Mouse (Mus musculus) myocyte (in vitro differentiated cells): Measurements from ENCODE around the gene Fgd3.

Experiments
- CEBPB ChIP-seq: IDR thresholded peaks from 2 replicates; pipeline ENCODE4 v1.6.1; 2011; ENCODE audit warnings: mild to moderate bottlenecking, moderate library complexity; ENCODE audit not compliant: poor library complexity, insufficient read depth, severe bottlenecking
- E2F4 ChIP-seq: IDR thresholded peaks from one replicate; pipeline ENCODE4 v1.6.1; 2011; ENCODE audit warnings: mild to moderate bottlenecking, control low read depth, moderate library complexity; ENCODE audit not compliant: insufficient read depth
- MAX ChIP-seq: IDR thresholded peaks from one replicate; pipeline ENCODE4 v1.6.1; 2011; ENCODE audit warnings: low read depth, mild to moderate bottlenecking, control low read depth
- MYOD1 ChIP-seq, 3 experiments: IDR thresholded peaks; one replicate each; pipeline ENCODE4 v1.6.1; 2011; ENCODE audit warnings: control low read depth in 2 of 3, low read depth in 2 of 3, mild to moderate bottlenecking in 2 of 3, moderate library complexity in 1 of 3; ENCODE audit not compliant: insufficient read length in 2 of 3, control insufficient read depth in 1 of 3
- MYOG ChIP-seq, 3 experiments: IDR thresholded peaks; one replicate each; pipeline ENCODE4 v1.6.1; 2011; ENCODE audit warnings: control low read depth in 2 of 3, low read depth in 2 of 3, mild to moderate bottlenecking in 2 of 3; ENCODE audit not compliant: insufficient read length in 2 of 3, control insufficient read depth in 1 of 3, insufficient read depth in 1 of 3
- POLR2A ChIP-seq: IDR thresholded peaks from one replicate; pipeline ENCODE4 v1.6.1; 2011; ENCODE audit warnings: low read depth, mild to moderate bottlenecking, control low read depth, moderate library complexity; ENCODE audit not compliant: insufficient read length
- POLR2AphosphoS2 ChIP-seq: IDR thresholded peaks from one replicate; pipeline ENCODE4 v1.6.1; 2011; ENCODE audit warnings: low read depth, control low read depth; ENCODE audit not compliant: insufficient read length
- REST ChIP-seq: IDR thresholded peaks from one replicate; pipeline ENCODE4 v1.6.1; 2011; ENCODE audit warnings: mild to moderate bottlenecking, control low read depth, moderate library complexity; ENCODE audit not compliant: insufficient read depth, insufficient read length
- SRF ChIP-seq: IDR thresholded peaks from one replicate; pipeline ENCODE4 v1.6.1; 2011; ENCODE audit warnings: low read depth; ENCODE audit not compliant: control insufficient read depth, insufficient read length
- TCF12 ChIP-seq: IDR thresholded peaks from one replicate; pipeline ENCODE4 v1.6.1; 2011; ENCODE audit warnings: mild to moderate bottlenecking, control low read depth; ENCODE audit not compliant: poor library complexity, insufficient read depth, severe bottlenecking
- USF1 ChIP-seq: IDR thresholded peaks from one replicate; pipeline ENCODE4 v1.6.1; 2011; ENCODE audit warnings: low read depth, mild to moderate bottlenecking, control low read depth, moderate library complexity

DNA sequence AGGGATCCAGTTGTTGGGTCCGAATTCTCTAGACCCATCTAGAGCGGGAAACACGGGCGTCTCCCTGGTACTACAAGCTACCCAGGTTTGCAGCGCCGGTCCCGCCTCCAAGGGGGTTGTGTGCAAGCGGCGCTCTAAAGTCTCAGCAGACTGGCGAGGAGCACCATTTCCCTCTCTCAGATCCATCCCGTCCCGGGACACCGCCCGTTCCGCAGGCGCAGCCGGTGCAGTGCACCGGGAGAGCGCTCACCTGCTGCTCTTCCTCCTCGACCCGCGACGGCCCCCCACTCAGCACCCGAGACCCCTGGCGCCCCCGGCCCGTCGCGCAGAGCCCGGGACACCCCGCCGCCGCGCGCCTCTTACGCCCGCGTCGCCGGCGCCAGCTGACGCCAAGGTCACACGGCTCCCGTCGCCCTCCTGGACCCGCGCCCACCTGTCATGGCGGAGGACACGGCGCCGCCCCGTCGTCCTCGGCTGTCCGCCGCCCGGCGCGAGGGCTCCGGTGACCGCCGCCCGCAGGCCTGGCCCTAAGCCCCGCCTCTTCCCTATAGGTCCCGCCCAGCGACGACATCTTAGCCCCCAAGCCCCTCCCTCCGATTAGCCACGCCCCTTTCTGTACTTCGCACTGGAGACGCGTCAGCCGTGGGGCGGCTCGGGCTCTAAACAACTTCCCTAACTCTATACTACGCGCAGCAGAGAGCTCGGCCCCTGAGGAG lies 104.4 kb downstream of the Fgd3 start, which contains the start of gene Card19:
- TF ChIP-seq POLR2A = peak; percentile 90
- TF ChIP-seq USF1 = no peak
- no peak for TF ChIP-seq MAX
- TF ChIP-seq MYOD1 (IDR thresholded peaks at IDR 0.05; ENCODE audit: control insufficient read depth in 1 of 3, insufficient read length in 2 of 3, low read depth in 2 of 3) = peak in 2 of 3 experiments; percentile 64 to 86
- TF ChIP-seq E2F4 = no peak
- no peak for TF ChIP-seq REST
- TF ChIP-seq POLR2AphosphoS2 = peak; percentile 85
- no peak for TF ChIP-seq TCF12
- TF ChIP-seq MYOG (IDR thresholded peaks at IDR 0.05; ENCODE audit: control insufficient read depth in 1 of 3, insufficient read depth in 1 of 3, insufficient read length in 2 of 3, low read depth in 2 of 3) = peak in 2 of 3 experiments; percentile 74 to 76
- no peak for TF ChIP-seq CEBPB
- TF ChIP-seq SRF = no peak
